Mouse (Mus musculus) MEL (cell line): ENCODE measurements at regions not wholly inside any gene's neighbourhood (a gene's known extent, or its start where the extent isn't known, plus 50 kb on each side); places are given as distances from the start of the nearest gene placed in this dataset.

ENCODE experiments used
- DNase-seq: peaks from one replicate; pipeline ENCODE4 v3.0.0; 2011; ENCODE audit warnings: low read depth, low spot score
- H3K27ac ChIP-seq: 2 replicates; pipeline ENCODE4 v1.5.1; 2012; ENCODE audit warnings: low read depth, mild to moderate bottlenecking, control low read depth, low read length, moderate library complexity; ENCODE audit not compliant: control insufficient read depth
- H3K27me3 ChIP-seq, 2 experiments: fragments of 150-350 bp in 1 of 2; sonication (generic) in 1 of 2; 2 replicates each; pipeline ENCODE4 v1.6.1; 2012; ENCODE audit warnings: low read length in 2 of 2, mild to moderate bottlenecking in 2 of 2, improper control_type of control experiment in 1 of 2, moderate library complexity in 1 of 2; ENCODE audit not compliant: insufficient read depth in 2 of 2, control insufficient read depth in 1 of 2
- H3K36me3 ChIP-seq, 2 experiments: 2 replicates each; pipeline ENCODE4 v1.6.1; 2012 to 2014; ENCODE audit warnings: low read length in 2 of 2, improper control_type of control experiment in 1 of 2, inconsistent platforms in 1 of 2, mild to moderate bottlenecking in 1 of 2; ENCODE audit not compliant: insufficient read depth in 2 of 2, control insufficient read depth in 1 of 2
- H3K4me1 ChIP-seq, 2 experiments: fragments of 150-350 bp in 1 of 2; sonication (generic) in 1 of 2; 2 replicates each; pipeline ENCODE4 v1.6.1; 2012; ENCODE audit warnings: low read length in 2 of 2, improper control_type of control experiment in 1 of 2, mild to moderate bottlenecking in 1 of 2; ENCODE audit not compliant: insufficient read depth in 2 of 2, control insufficient read depth in 1 of 2
- H3K4me3 ChIP-seq, 2 experiments: fragments of 150-350 bp in 1 of 2; sonication (generic) in 1 of 2; 2 replicates each; pipeline ENCODE4 v1.5.1; 2012; ENCODE audit warnings: low read depth in 2 of 2, low read length in 2 of 2, mild to moderate bottlenecking in 2 of 2, moderate library complexity in 2 of 2, control low read depth in 1 of 2, improper control_type of control experiment in 1 of 2; ENCODE audit not compliant: control insufficient read depth in 1 of 2, insufficient read depth in 1 of 2
- H3K79me2 ChIP-seq: 2 replicates; pipeline ENCODE4 v1.6.1; 2012; ENCODE audit warnings: mild to moderate bottlenecking, low read length, moderate library complexity; ENCODE audit not compliant: control insufficient read depth, poor library complexity, insufficient read depth
- H3K9ac ChIP-seq: 2 replicates; pipeline ENCODE4 v1.6.1; 2012; ENCODE audit warnings: low read depth, mild to moderate bottlenecking, control low read depth, low read length, moderate library complexity; ENCODE audit not compliant: control insufficient read depth, poor library complexity, severe bottlenecking
- H3K9me3 ChIP-seq: fragments of 150-350 bp; sonication (generic); replicated peaks from 2 replicates; pipeline ENCODE4 v1.6.1; 2012; ENCODE audit warnings: mild to moderate bottlenecking, low read length, improper control_type of control experiment, moderate library complexity; ENCODE audit not compliant: insufficient read depth
- BHLHE40 ChIP-seq: IDR thresholded peaks from 2 replicates; pipeline ENCODE4 v1.6.1; 2012; ENCODE audit warnings: low read depth, mild to moderate bottlenecking, inconsistent platforms, low read length, improper control_type of control experiment, borderline replicate concordance
- CHD1 ChIP-seq: IDR thresholded peaks from 2 replicates; pipeline ENCODE4 v1.6.1; 2012; ENCODE audit warnings: low read depth, mild to moderate bottlenecking, inconsistent platforms, low read length, improper control_type of control experiment
- CHD2 ChIP-seq: IDR thresholded peaks from 2 replicates; pipeline ENCODE4 v1.6.1; 2011; ENCODE audit warnings: low read length, improper control_type of control experiment
- EP300 ChIP-seq, 2 experiments: IDR thresholded peaks; 2 replicates each; pipeline ENCODE4 v1.6.1; 2011; ENCODE audit warnings: improper control_type of control experiment in 2 of 2, low read length in 2 of 2, low read depth in 1 of 2, mild to moderate bottlenecking in 1 of 2
- GABPA ChIP-seq: IDR thresholded peaks from 2 replicates; pipeline ENCODE4 v1.6.1; 2012; ENCODE audit warnings: low read depth, mild to moderate bottlenecking, inconsistent platforms, low read length, improper control_type of control experiment, moderate library complexity
- HCFC1 ChIP-seq: IDR thresholded peaks from 2 replicates; pipeline ENCODE4 v1.6.1; 2012; ENCODE audit warnings: low read depth, mild to moderate bottlenecking, inconsistent platforms, low read length, improper control_type of control experiment, moderate library complexity
- KAT2A ChIP-seq: conservative IDR thresholded peaks from 2 replicates; pipeline ENCODE4 v1.6.1; 2012; ENCODE audit warnings: low read depth, low read length, improper control_type of control experiment, inconsistent platforms
- MAZ ChIP-seq: IDR thresholded peaks from 2 replicates; pipeline ENCODE4 v1.6.1; 2012; ENCODE audit warnings: low read depth, mild to moderate bottlenecking, inconsistent platforms, low read length, improper control_type of control experiment
- MXI1 ChIP-seq: IDR thresholded peaks from 2 replicates; pipeline ENCODE4 v1.6.1; 2011; ENCODE audit warnings: mild to moderate bottlenecking, low read depth, low read length, improper control_type of control experiment
- MYB ChIP-seq: IDR thresholded peaks from 2 replicates; pipeline ENCODE4 v1.6.1; 2011; ENCODE audit warnings: mild to moderate bottlenecking, low read depth, low read length, improper control_type of control experiment
- NRF1 ChIP-seq: IDR thresholded peaks from 2 replicates; pipeline ENCODE4 v1.6.1; 2014; ENCODE audit warnings: low read depth, mild to moderate bottlenecking, inconsistent platforms, low read length, improper control_type of control experiment, moderate library complexity; ENCODE audit not compliant: poor library complexity, insufficient read depth, severe bottlenecking
- POLR2A ChIP-seq, 2 experiments: IDR thresholded peaks; 2 replicates each; pipeline ENCODE4 v1.6.1; 2011 to 2012; ENCODE audit warnings: low read length in 2 of 2, mild to moderate bottlenecking in 2 of 2, control low read depth in 1 of 2, improper control_type of control experiment in 1 of 2, low read depth in 1 of 2, moderate library complexity in 1 of 2; ENCODE audit not compliant: control insufficient read depth in 1 of 2, insufficient read depth in 1 of 2, poor library complexity in 1 of 2
- POLR2AphosphoS5 ChIP-seq: IDR thresholded peaks from 2 replicates; pipeline ENCODE4 v1.6.1; 2012; ENCODE audit warnings: low read depth, borderline replicate concordance, mild to moderate bottlenecking, inconsistent platforms, low read length, moderate library complexity, mixed read lengths
- RAD21 ChIP-seq: IDR thresholded peaks from 2 replicates; pipeline ENCODE4 v1.6.1; 2011; ENCODE audit warnings: mild to moderate bottlenecking, low read depth, low read length, improper control_type of control experiment
- RCOR1 ChIP-seq: IDR thresholded peaks from 2 replicates; pipeline ENCODE4 v1.6.1; 2012; ENCODE audit warnings: low read depth, mild to moderate bottlenecking, inconsistent platforms, low read length, improper control_type of control experiment
- SIN3A ChIP-seq: IDR thresholded peaks from 2 replicates; pipeline ENCODE4 v1.6.1; 2012; ENCODE audit warnings: low read length, improper control_type of control experiment, inconsistent platforms
- SMC3 ChIP-seq: IDR thresholded peaks from 2 replicates; pipeline ENCODE4 v1.6.1; 2011; ENCODE audit warnings: low read depth, low read length, improper control_type of control experiment
- TCF12 ChIP-seq: IDR thresholded peaks from 2 replicates; pipeline ENCODE4 v1.6.1; 2014; ENCODE audit warnings: low read depth, mild to moderate bottlenecking, inconsistent platforms, low read length, improper control_type of control experiment, moderate library complexity
- USF1 ChIP-seq: IDR thresholded peaks from 2 replicates; pipeline ENCODE4 v1.6.1; 2014; ENCODE audit warnings: low read depth, mild to moderate bottlenecking, inconsistent platforms, low read length, improper control_type of control experiment, moderate library complexity
- ZC3H11A ChIP-seq: IDR thresholded peaks from 2 replicates; pipeline ENCODE4 v1.6.1; 2012; ENCODE audit warnings: low read depth, mild to moderate bottlenecking, inconsistent platforms, low read length, improper control_type of control experiment
- ZKSCAN1 ChIP-seq: IDR thresholded peaks from 2 replicates; pipeline ENCODE4 v1.6.1; 2012; ENCODE audit warnings: low read depth, mild to moderate bottlenecking, inconsistent platforms, low read length, improper control_type of control experiment, moderate library complexity

- H3K27ac ChIP-seq, result no peak overlapping the region
- DNase-seq, result no peak
- H3K36me3 ChIP-seq, result peaks cover 0 to 3% of the 10 kb centered on the region in 2 experiments; a peak in 1 of 4 replicates
- H3K9me3 ChIP-seq, result no peaks in the 10 kb centered on the region
- H3K79me2 ChIP-seq, result no peaks in the 10 kb centered on the region
- no peak overlapping the region for H3K9ac ChIP-seq
- no peaks in the 10 kb centered on the region for H3K27me3 ChIP-seq
- no peak overlapping the region for H3K4me3 ChIP-seq
- peaks cover 0 to 20% of the 10 kb centered on the region in 2 experiments; a peak in 2 of 4 replicates for H3K4me1 ChIP-seq
- TF ChIP-seq MYB (no peak), CHD1 (no peak), RCOR1 (no peak), TCF12 (no peak), POLR2A (IDR thresholded peaks at IDR 0.05; ENCODE audit: control insufficient read depth in 1 of 2, insufficient read depth in 1 of 2, low read depth in 1 of 2, low read length in 2 of 2, poor library complexity in 1 of 2) (no peak), HCFC1 (no peak), EP300 (IDR thresholded peaks at IDR 0.05; ENCODE audit: low read depth in 1 of 2, low read length in 2 of 2) (no peak), ZKSCAN1 (no peak), POLR2AphosphoS5 (no peak), NRF1 (no peak), MXI1 (no peak), BHLHE40 (no peak), GABPA (no peak), MAZ (no peak)
Measured at GRCm38 (mm10) chr13:70156975-70157588, 354.9 kb downstream of the Med10 start.

GRCm38 (mm10) chr13:70159065-70159464 lies 356.9 kb downstream of the Med10 start:
- Histone ChIP-seq H3K9me3 (no peaks in the 10 kb centered on the region), H3K4me1 (peaks cover 0 to 7% of the 10 kb centered on the region in 2 experiments; a peak in 2 of 4 replicates), H3K36me3 (no peaks in the 10 kb centered on the region; a peak in 1 of 4 replicates), H3K4me3 (no peak overlapping the region), H3K27ac (no peak overlapping the region), H3K79me2 (no peaks in the 10 kb centered on the region), H3K9ac (no peak overlapping the region), H3K27me3 (no peaks in the 10 kb centered on the region)
- TF ChIP-seq GABPA (no peak), ZC3H11A (no peak), KAT2A (no peak), SMC3 (no peak), ZKSCAN1 (no peak), RCOR1 (no peak), BHLHE40 (no peak), RAD21 (no peak), CHD2 (no peak), USF1 (no peak), SIN3A (no peak), HCFC1 (no peak), POLR2AphosphoS5 (no peak)
- no peak for DNase-seq
